Mouse (Mus musculus): Measurements from ENCODE around the gene Hspe1. TPM values are rescaled to one million over a fixed set of nuclear protein-coding genes. Genes with fewer than 3 reads are reported as not detected.
A peak's percentile ranks its signal among the peaks of the same experiment; 100 is the strongest.
"Not testable (repeated sequence)": the region's sequence is repeated elsewhere in the genome, so short reads cannot be mapped to it uniquely, and the experiment has no call there.

Gene Hspe1
- polyA plus RNA-seq, 2 experiments, result 306 to 396 TPM

- no peak for TF ChIP-seq CTCF (IDR thresholded peaks at IDR 0.05; ENCODE audit: low read depth)
- no peak for TF ChIP-seq EP300 (IDR thresholded peaks at IDR 0.05; ENCODE audit: low read depth)
- no peak overlapping the region for H3K4me3 ChIP-seq (ENCODE audit: insufficient read depth in 1 of 2, low read depth in 2 of 2, low read length in 2 of 2)
- no peak for DNase-seq (ENCODE audit: low read depth in 3 of 3, low spot score in 3 of 3)
- H3K27me3 ChIP-seq (ENCODE audit: control insufficient read depth, insufficient read depth, low read length), result no peaks in the 10 kb centered on the region
- WGBS (ENCODE audit: insufficient replicate concordance), result 66% methylated on average over 2 of the region's 2 CpGs
- no peak overlapping the region for H3K27ac ChIP-seq
- H3K9me3 ChIP-seq (ENCODE audit: control insufficient read depth, low read length), result no peaks in the 10 kb centered on the region
- ATAC-seq (ENCODE audit: insufficient read depth), result no peak
- H3K4me1 ChIP-seq (replicated peaks; ENCODE audit: control insufficient read depth in 2 of 2, insufficient read depth in 2 of 2, low read length in 1 of 2), result no peaks in the 10 kb centered on the region
- H3K36me3 ChIP-seq (replicated peaks; ENCODE audit: control insufficient read depth, insufficient read depth, low read depth), result no peaks in the 10 kb centered on the region
- H3K9ac ChIP-seq (replicated peaks), result no peak overlapping the region
- H3K4me2 ChIP-seq (ENCODE audit: low read depth), result no peak overlapping the region
Observed at GRCm38 (mm10) chr1:55123561-55123960, 35.6 kb downstream of the Hspe1 start.

- H3K4me2 ChIP-seq (ENCODE audit: low read depth); H3K4me3 ChIP-seq (ENCODE audit: insufficient read depth in 1 of 2, low read depth in 2 of 2, low read length in 2 of 2); H3K4me1 ChIP-seq (replicated peaks; ENCODE audit: control insufficient read depth in 2 of 2, insufficient read depth in 2 of 2, low read length in 1 of 2); H3K27ac ChIP-seq; H3K9ac ChIP-seq (replicated peaks); H3K9me3 ChIP-seq (ENCODE audit: control insufficient read depth, low read length); ATAC-seq (ENCODE audit: insufficient read depth); H3K27me3 ChIP-seq (ENCODE audit: control insufficient read depth, insufficient read depth, low read length); DNase-seq (ENCODE audit: low read depth in 3 of 3, low spot score in 3 of 3); H3K36me3 ChIP-seq (replicated peaks; ENCODE audit: control insufficient read depth, insufficient read depth, low read depth): not testable (repeated sequence)
- WGBS (ENCODE audit: insufficient replicate concordance), result 77% methylated on average over 2 of the region's 2 CpGs
Observed at GRCm38 (mm10) chr1:55124136-55124535, 36.2 kb downstream of the Hspe1 start.

GRCm38 (mm10) chr1:55129716-55130115 is 41.8 kb downstream of the Hspe1 start:
- DNase-seq (ENCODE audit: low read depth in 3 of 3, low spot score in 3 of 3), result no peak
- Histone ChIP-seq H3K36me3 (replicated peaks; ENCODE audit: control insufficient read depth, insufficient read depth, low read depth) (no peaks in the 10 kb centered on the region), H3K4me1 (replicated peaks; ENCODE audit: control insufficient read depth in 2 of 2, insufficient read depth in 2 of 2, low read length in 1 of 2) (peaks cover 13 to 18% of the 10 kb centered on the region in 2 experiments), H3K4me3 (ENCODE audit: insufficient read depth in 1 of 2, low read depth in 2 of 2, low read length in 2 of 2) (no peak overlapping the region), H3K4me2 (ENCODE audit: low read depth) (peak overlapping the region; percentile 79), H3K9ac (replicated peaks) (no peak overlapping the region), H3K9me3 (ENCODE audit: control insufficient read depth, low read length) (no peaks in the 10 kb centered on the region), H3K27ac (no peak overlapping the region; the same call in 1 of the 2 replicates), H3K27me3 (ENCODE audit: control insufficient read depth, insufficient read depth, low read length) (no peaks in the 10 kb centered on the region)
- 72% methylated on average over 5 of the region's 5 CpGs for WGBS (ENCODE audit: insufficient replicate concordance)
- TF ChIP-seq CTCF (IDR thresholded peaks at IDR 0.05; ENCODE audit: low read depth) (no peak), EP300 (IDR thresholded peaks at IDR 0.05; ENCODE audit: low read depth) (no peak)
- ATAC-seq (ENCODE audit: insufficient read depth), result no peak

- no peak for TF ChIP-seq EP300 (IDR thresholded peaks at IDR 0.05; ENCODE audit: low read depth)
- no peak for TF ChIP-seq CTCF (IDR thresholded peaks at IDR 0.05; ENCODE audit: low read depth)
- no peak for DNase-seq (ENCODE audit: low read depth in 3 of 3, low spot score in 3 of 3)
- Histone ChIP-seq H3K4me1 (replicated peaks; ENCODE audit: control insufficient read depth in 2 of 2, insufficient read depth in 2 of 2, low read length in 1 of 2) (peaks cover 13 to 18% of the 10 kb centered on the region in 2 experiments), H3K27ac (peak overlapping the region; percentile 75), H3K4me2 (ENCODE audit: low read depth) (peak overlapping the region; percentile 79), H3K36me3 (replicated peaks; ENCODE audit: control insufficient read depth, insufficient read depth, low read depth) (no peaks in the 10 kb centered on the region), H3K9me3 (ENCODE audit: control insufficient read depth, low read length) (no peaks in the 10 kb centered on the region), H3K9ac (replicated peaks) (peak overlapping the region; percentile 70), H3K4me3 (ENCODE audit: insufficient read depth in 1 of 2, low read depth in 2 of 2, low read length in 2 of 2) (peak overlapping the region; percentile 70 to 81), H3K27me3 (ENCODE audit: control insufficient read depth, insufficient read depth, low read length) (no peaks in the 10 kb centered on the region)
- WGBS (ENCODE audit: insufficient replicate concordance), result 46% methylated on average over 10 of the region's 10 CpGs
- peak; percentile 5; the same call in 1 of the 2 replicates for ATAC-seq (ENCODE audit: insufficient read depth)
Observed at GRCm38 (mm10) chr1:55130190-55130916, 42.4 kb downstream of the Hspe1 start.

DNA sequence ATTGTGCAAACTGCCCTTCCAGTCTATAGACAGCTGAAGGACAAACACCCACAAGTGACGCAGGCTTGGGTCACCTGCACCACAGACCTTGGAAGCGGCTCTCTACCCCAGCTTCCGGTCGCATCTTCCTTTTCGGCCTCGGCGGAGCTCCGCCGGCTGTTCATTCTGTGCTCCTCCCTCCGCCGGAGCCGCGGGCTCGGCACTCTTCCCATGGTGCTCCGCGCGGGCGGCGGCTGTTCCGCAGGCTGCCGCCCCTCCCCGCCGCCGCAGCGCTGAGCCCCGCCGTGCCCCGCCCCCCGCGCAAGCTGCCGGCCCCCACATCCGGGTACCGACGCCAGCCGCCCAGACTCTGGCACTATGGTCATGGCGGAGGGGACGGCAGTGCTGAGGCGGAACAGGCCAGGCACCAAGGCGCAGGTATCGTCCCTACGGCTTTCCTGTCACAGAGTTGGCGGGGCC is 43.0 kb downstream of the Hspe1 start, which contains the start of gene Mob4:
Mob4 (plus strand) TSS at position 289 of the 459 bp plus-strand sequence.
- no peaks in the 10 kb centered on the region for H3K27me3 ChIP-seq (ENCODE audit: control insufficient read depth, insufficient read depth, low read length)
- H3K4me3 ChIP-seq (ENCODE audit: insufficient read depth in 1 of 2, low read depth in 2 of 2, low read length in 2 of 2), result peak within 1 kb of the TSS; percentile 81 to 92
- under 1% methylated on average over 42 of the region's 42 CpGs for WGBS (ENCODE audit: insufficient replicate concordance)
- DNase-seq (ENCODE audit: low read depth in 3 of 3, low spot score in 3 of 3), result peak; percentile 84 to 87 (median 85)
- TF ChIP-seq CTCF (IDR thresholded peaks at IDR 0.05; ENCODE audit: low read depth) (no peak), EP300 (IDR thresholded peaks at IDR 0.05; ENCODE audit: low read depth) (no peak; the same call in 1 of the 2 replicates)
- no peaks in the 10 kb centered on the region; the same call in 1 of the 2 replicates for H3K36me3 ChIP-seq (replicated peaks; ENCODE audit: control insufficient read depth, insufficient read depth, low read depth)
- H3K9ac ChIP-seq (replicated peaks), result peak within 1 kb of the TSS; percentile 97
- no peaks in the 10 kb centered on the region for H3K9me3 ChIP-seq (ENCODE audit: control insufficient read depth, low read length)
- peak within 1 kb of the TSS; percentile 76 for H3K27ac ChIP-seq
- peak; percentile 96 for ATAC-seq (ENCODE audit: insufficient read depth)
- H3K4me1 ChIP-seq (replicated peaks; ENCODE audit: control insufficient read depth in 2 of 2, insufficient read depth in 2 of 2, low read length in 1 of 2), result peaks cover 13 to 18% of the 10 kb centered on the region in 2 experiments
- H3K4me2 ChIP-seq (ENCODE audit: low read depth), result peak within 1 kb of the TSS; percentile 79

Data from liver, embryonic 14.5 days (tissue).